Mouse (Mus musculus) forebrain, embryonic 10.5 days (tissue): ENCODE data around the gene Clybl. TPM values are rescaled to one million over a fixed set of nuclear protein-coding genes. Genes with fewer than 3 reads are reported as not detected.
A peak's percentile ranks its signal among the peaks of the same experiment; 100 is the strongest.

ENCODE experiments used
- DNase-seq: peaks from one replicate; pipeline ENCODE4 v3.0.0-alpha.2; 2017; ENCODE audit warnings: low spot score; ENCODE audit errors: extremely low spot score
- H3K27ac ChIP-seq: fragments of 300-500 bp; sonication (generic); 2 replicates; pipeline ENCODE4 v1.5.1; 2016; ENCODE audit warnings: mild to moderate bottlenecking
- H3K27me3 ChIP-seq: fragments of 300-500 bp; sonication (generic); 2 replicates; pipeline ENCODE4 v1.6.1; 2016; ENCODE audit warnings: mild to moderate bottlenecking; ENCODE audit not compliant: poor library complexity, severe bottlenecking
- H3K36me3 ChIP-seq: fragments of 300-500 bp; sonication (generic); replicated peaks from 2 replicates; pipeline ENCODE4 v1.6.1; 2016; ENCODE audit warnings: mild to moderate bottlenecking, moderate library complexity
- H3K4me1 ChIP-seq: fragments of 300-500 bp; sonication (generic); 2 replicates; pipeline ENCODE4 v1.6.1; 2016
- H3K4me3 ChIP-seq: fragments of 300-500 bp; sonication (generic); 2 replicates; pipeline ENCODE4 v1.5.1; 2016; ENCODE audit warnings: mild to moderate bottlenecking, moderate library complexity
- H3K9me3 ChIP-seq: fragments of 300-500 bp; sonication (generic); 2 replicates; pipeline ENCODE4 v1.6.1; 2016; ENCODE audit warnings: mild to moderate bottlenecking, moderate library complexity
- WGBS: fragments of 180-500 bp; shearing (Covaris S2); methylation state at CpG from one replicate; pipeline ENCODE4 v1.1.7; 2016; 5-methylcytosine and 5-hydroxymethylcytosine counted together
- polyA plus RNA-seq: library from polyadenylated mRNA; unstranded; fragments of >200 nt; fragmentation: Nextera tagmentation; extraction: Ambion mirVana; gene quantifications from 2 replicates; pipeline ENCODE4 v1.2.1, GENCODE M21; 2016

Clybl gene
- polyA plus RNA-seq, 1 experiment from 2014 or later, result 35.3 TPM

GRCm38 (mm10) chr14:122393119-122393518, 211.6 kb downstream of the Clybl start:
- H3K4me1 ChIP-seq, result peaks cover 23% of the 10 kb centered on the region
- H3K9me3 ChIP-seq, result no peaks in the 10 kb centered on the region
- WGBS, result 84% methylated on average over 1 of the region's 1 CpGs
- peaks cover 11% of the 10 kb centered on the region for H3K36me3 ChIP-seq
- no peak overlapping the region for H3K4me3 ChIP-seq
- no peak overlapping the region for H3K27ac ChIP-seq
- no peak for DNase-seq
- peaks cover 55% of the 10 kb centered on the region for H3K27me3 ChIP-seq

- Histone ChIP-seq H3K4me3 (no peak overlapping the region), H3K36me3 (peaks cover 11% of the 10 kb centered on the region), H3K4me1 (peaks cover 26% of the 10 kb centered on the region), H3K27ac (no peak overlapping the region), H3K27me3 (peaks cover 75% of the 10 kb centered on the region), H3K9me3 (no peaks in the 10 kb centered on the region)
- no peak for DNase-seq
- 77% methylated on average over 4 of the region's 4 CpGs for WGBS
These were observed 217.2 kb downstream of the Clybl start for GRCm38 (mm10) chr14:122398676-122399075.

- H3K27me3 ChIP-seq, result peaks cover 80% of the 10 kb centered on the region
- DNase-seq, result no peak
- no peaks in the 10 kb centered on the region for H3K9me3 ChIP-seq
- H3K4me1 ChIP-seq, result peaks cover 39% of the 10 kb centered on the region
- H3K27ac ChIP-seq, result no peak overlapping the region
- 88% methylated on average over 5 of the region's 5 CpGs for WGBS
- H3K36me3 ChIP-seq, result peaks cover 11% of the 10 kb centered on the region
- no peak overlapping the region for H3K4me3 ChIP-seq
These were observed 218.4 kb downstream of the Clybl start for GRCm38 (mm10) chr14:122399906-122400305.

DNA sequence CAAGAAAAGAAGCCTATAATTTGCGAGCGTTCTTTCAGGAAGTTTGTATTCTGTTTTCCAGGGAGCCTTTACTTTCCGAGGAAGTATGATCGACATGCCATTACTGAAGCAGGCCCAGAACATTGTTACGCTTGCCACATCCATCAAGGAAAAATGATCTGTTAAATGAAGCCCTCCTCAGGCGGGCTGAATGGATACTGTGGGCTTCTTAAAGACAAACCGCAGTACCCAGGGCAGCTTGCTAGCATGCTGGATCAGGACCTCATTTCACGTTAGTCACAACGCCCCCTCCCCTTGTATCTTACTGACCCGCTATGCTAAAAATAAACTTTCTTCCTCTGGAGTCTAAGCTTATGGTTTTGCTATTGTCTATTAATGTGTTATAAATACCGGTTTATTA, 220.4 kb downstream of the Clybl start:
- 66% methylated on average over 11 of the region's 11 CpGs for WGBS
- H3K27ac ChIP-seq, result no peak overlapping the region
- H3K4me1 ChIP-seq, result peaks cover 58% of the 10 kb centered on the region
- DNase-seq, result no peak
- H3K27me3 ChIP-seq, result peaks cover 84% of the 10 kb centered on the region
- peaks cover 8% of the 10 kb centered on the region for H3K36me3 ChIP-seq
- H3K9me3 ChIP-seq, result no peaks in the 10 kb centered on the region
- H3K4me3 ChIP-seq, result no peak overlapping the region

- Histone ChIP-seq H3K4me3 (peak overlapping the region; percentile 0; the same call in 1 of the 2 replicates), H3K36me3 (peaks cover 2% of the 10 kb centered on the region), H3K9me3 (no peaks in the 10 kb centered on the region), H3K4me1 (peaks cover 65% of the 10 kb centered on the region), H3K27me3 (peaks cover 87% of the 10 kb centered on the region), H3K27ac (peak overlapping the region; percentile 12; the same call in 1 of the 2 replicates)
- 12% methylated on average over 12 of the region's 12 CpGs for WGBS
- DNase-seq, result no peak
These were observed 221.3 kb downstream of the Clybl start for GRCm38 (mm10) chr14:122402716-122403258.

- Histone ChIP-seq H3K4me1 (peaks cover 65% of the 10 kb centered on the region), H3K9me3 (no peaks in the 10 kb centered on the region), H3K27me3 (peaks cover 89% of the 10 kb centered on the region), H3K4me3 (no peak overlapping the region), H3K27ac (peak overlapping the region; percentile 12; the same call in 1 of the 2 replicates), H3K36me3 (no peaks in the 10 kb centered on the region)
- no peak for DNase-seq
- 59% methylated on average over 3 of the region's 3 CpGs for WGBS
These were observed 222.0 kb downstream of the Clybl start for GRCm38 (mm10) chr14:122403422-122403940.

DNA sequence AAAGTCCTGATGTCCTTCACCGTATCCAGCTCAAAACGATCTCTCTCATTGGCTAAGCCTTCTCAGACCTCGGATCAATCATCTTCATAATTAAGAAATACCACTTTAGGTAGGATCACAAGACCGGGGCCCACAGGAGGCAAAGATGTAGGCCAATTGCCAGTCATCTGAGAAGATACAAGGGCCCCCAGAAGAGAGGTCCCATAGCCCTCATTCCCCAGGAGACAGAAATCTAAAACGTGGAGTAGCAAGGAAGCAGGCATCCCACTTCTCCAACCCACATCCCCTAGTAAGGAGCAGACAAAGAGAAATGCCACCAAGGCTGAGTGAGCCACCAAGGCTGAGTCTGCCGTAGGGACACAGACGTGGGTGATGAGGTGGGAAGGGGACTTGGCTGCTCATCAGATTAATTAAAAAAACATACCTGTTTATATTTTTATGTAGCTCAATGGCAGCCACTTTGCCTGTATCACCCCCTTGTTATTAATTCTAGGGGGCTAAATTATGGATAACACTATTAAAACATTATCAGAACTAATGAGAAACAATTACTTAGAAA, 223.2 kb downstream of the Clybl start:
- Histone ChIP-seq H3K4me1 (peaks cover 67% of the 10 kb centered on the region), H3K36me3 (no peaks in the 10 kb centered on the region), H3K27me3 (peaks cover 91% of the 10 kb centered on the region), H3K27ac (peak overlapping the region; percentile 93; the same call in 1 of the 2 replicates), H3K9me3 (no peaks in the 10 kb centered on the region), H3K4me3 (peak overlapping the region; percentile 16; the same call in 1 of the 2 replicates)
- no peak for DNase-seq
- 74% methylated on average over 7 of the region's 7 CpGs for WGBS

GRCm38 (mm10) chr14:122405236-122405635, 223.7 kb downstream of the Clybl start:
- peaks cover 91% of the 10 kb centered on the region for H3K27me3 ChIP-seq
- peaks cover 67% of the 10 kb centered on the region for H3K4me1 ChIP-seq
- 45% methylated on average over 12 of the region's 12 CpGs for WGBS
- H3K36me3 ChIP-seq, result no peaks in the 10 kb centered on the region
- peak overlapping the region; percentile 60 for H3K4me3 ChIP-seq
- no peaks in the 10 kb centered on the region for H3K9me3 ChIP-seq
- no peak for DNase-seq
- H3K27ac ChIP-seq, result peak overlapping the region; percentile 93

GRCm38 (mm10) chr14:122405897-122406540, 224.5 kb downstream of the Clybl start:
- H3K4me3 ChIP-seq, result peak overlapping the region; percentile 60
- WGBS, result under 1% methylated on average over 18 of the region's 18 CpGs
- H3K27ac ChIP-seq, result peak overlapping the region; percentile 93
- no peaks in the 10 kb centered on the region for H3K9me3 ChIP-seq
- H3K4me1 ChIP-seq, result peaks cover 67% of the 10 kb centered on the region
- no peaks in the 10 kb centered on the region for H3K36me3 ChIP-seq
- DNase-seq, result peak; percentile 46
- peaks cover 91% of the 10 kb centered on the region for H3K27me3 ChIP-seq

DNA sequence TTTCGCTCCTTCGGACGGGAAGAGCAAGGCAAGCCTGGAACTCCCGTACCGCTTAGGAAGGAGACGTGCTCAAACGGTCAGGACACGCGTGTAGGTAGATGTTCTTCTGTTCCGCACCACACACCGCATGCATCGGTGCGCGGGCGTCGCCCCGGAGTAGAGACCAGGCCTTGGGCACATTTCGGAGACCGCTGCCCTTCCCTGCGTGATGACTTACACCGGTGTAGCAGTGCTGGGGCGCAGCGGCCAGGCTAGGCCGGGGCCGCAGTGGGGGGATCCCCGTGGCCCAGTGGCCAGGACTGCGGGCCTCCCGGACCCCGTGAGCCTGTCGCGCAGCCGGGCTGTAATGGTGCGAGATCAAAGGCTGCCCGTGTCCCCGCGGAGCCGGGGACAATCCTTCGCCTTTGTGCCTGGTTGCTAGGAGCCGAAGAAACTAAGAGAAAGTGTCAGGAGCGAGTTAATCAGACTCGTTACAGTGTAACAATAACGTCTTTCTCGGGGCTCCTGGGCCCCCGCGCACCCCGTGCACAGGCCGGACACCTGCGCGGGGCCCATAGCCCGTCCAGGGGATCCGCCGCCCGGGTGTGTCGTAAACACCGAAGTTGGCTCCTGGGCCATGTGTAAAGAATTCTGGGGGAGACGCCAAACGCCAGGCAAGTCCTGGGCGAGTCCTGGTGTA, 225.2 kb downstream of the Clybl start:
- Histone ChIP-seq H3K4me1 (peaks cover 65% of the 10 kb centered on the region), H3K36me3 (no peaks in the 10 kb centered on the region), H3K27ac (peak overlapping the region; percentile 93), H3K4me3 (peak overlapping the region; percentile 60), H3K9me3 (no peaks in the 10 kb centered on the region), H3K27me3 (peaks cover 91% of the 10 kb centered on the region)
- DNase-seq, result peak; percentile 79
- WGBS, result under 1% methylated on average over 58 of the region's 58 CpGs

DNA sequence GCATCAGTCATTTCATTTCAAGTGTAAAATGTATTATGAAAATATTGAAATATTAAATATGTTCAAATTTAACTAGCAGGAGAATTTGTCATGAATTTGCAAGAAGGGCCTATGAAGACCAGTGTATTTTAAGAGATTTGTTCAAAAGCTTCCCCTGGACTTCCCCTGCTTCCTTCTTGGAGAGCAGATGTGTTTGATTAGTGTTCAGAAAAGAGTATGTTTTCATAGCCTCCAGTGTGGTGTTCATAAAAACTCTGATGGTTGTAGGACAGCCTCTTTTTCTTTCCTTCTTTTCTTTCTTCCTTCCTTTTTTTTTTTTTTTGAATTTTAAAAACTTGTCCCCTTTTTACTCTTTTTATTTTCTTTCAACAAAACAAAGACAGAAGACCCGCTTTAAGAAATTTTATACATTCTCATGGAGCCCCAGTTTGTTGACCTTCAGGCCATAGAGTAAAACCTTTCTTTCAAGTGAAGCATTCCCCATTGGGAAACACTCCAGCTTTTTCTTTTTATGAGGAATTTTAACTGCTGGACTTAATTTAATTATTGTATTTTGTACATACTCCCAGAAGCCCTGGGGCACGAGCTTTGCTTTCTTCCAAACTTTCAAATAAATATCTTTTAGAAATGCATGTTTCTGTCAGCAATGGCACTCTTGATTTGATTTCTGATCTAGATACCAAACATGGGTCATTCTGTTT, 231.5 kb downstream of the Clybl start:
- peaks cover 4% of the 10 kb centered on the region; the same call in 1 of the 2 replicates for H3K9me3 ChIP-seq
- peaks cover 42% of the 10 kb centered on the region for H3K4me1 ChIP-seq
- no peak for DNase-seq
- WGBS, result 58% methylated on average over 2 of the region's 2 CpGs
- peaks cover 3% of the 10 kb centered on the region; the same call in 1 of the 2 replicates for H3K36me3 ChIP-seq
- H3K27ac ChIP-seq, result peak overlapping the region; percentile 65
- H3K27me3 ChIP-seq, result peaks cover 50% of the 10 kb centered on the region
- no peak overlapping the region for H3K4me3 ChIP-seq

GRCm38 (mm10) chr14:122413542-122413928, 232.0 kb downstream of the Clybl start:
- DNase-seq, result no peak
- peaks cover 4% of the 10 kb centered on the region; the same call in 1 of the 2 replicates for H3K9me3 ChIP-seq
- H3K36me3 ChIP-seq, result peaks cover 3% of the 10 kb centered on the region; the same call in 1 of the 2 replicates
- H3K27me3 ChIP-seq, result peaks cover 50% of the 10 kb centered on the region
- H3K4me3 ChIP-seq, result no peak overlapping the region
- WGBS, result 74% methylated on average over 2 of the region's 2 CpGs
- peak overlapping the region; percentile 65 for H3K27ac ChIP-seq
- H3K4me1 ChIP-seq, result peaks cover 42% of the 10 kb centered on the region
